Mouse (Mus musculus) heart, adult 8-10 months (tissue): ENCODE results near the gene Pth1r. TPM values are rescaled to one million over a fixed set of nuclear protein-coding genes. Genes with fewer than 3 reads are reported as not detected.

Experiments used
- DNase-seq: peaks from one replicate; pipeline ENCODE4 v3.0.0; 2022; ENCODE audit warnings: low spot score
- total RNA-seq, 4 experiments: library from RNA; stranded (reverse); gene quantifications; 2 replicates each; pipeline ENCODE4 v1.2.4; 2022

Pth1r gene
- total RNA-seq, 4 experiments from 2014 or later, result 4.4 to 7.0 (median 5.1) TPM

- peak; percentile 64 for DNase-seq
Observed at GRCm38 (mm10) chr9:110716775-110717174, 30.2 kb downstream of the Pth1r start.

GRCm38 (mm10) chr9:110715426-110715825, 31.5 kb downstream of the Pth1r start:
- no peak for DNase-seq

- DNase-seq, result no peak
Observed at GRCm38 (mm10) chr9:110713389-110713788, 33.6 kb downstream of the Pth1r start.

GRCm38 (mm10) chr9:110712545-110712944, 34.4 kb downstream of the Pth1r start:
- no peak for DNase-seq

- no peak for DNase-seq
Observed at GRCm38 (mm10) chr9:110711996-110712395, 34.9 kb downstream of the Pth1r start.

GRCm38 (mm10) chr9:110711532-110711931, 35.4 kb downstream of the Pth1r start:
- DNase-seq, result no peak

- DNase-seq, result peak; percentile 90
Observed at GRCm38 (mm10) chr9:110709640-110710258, 37.2 kb downstream of the Pth1r start.

GRCm38 (mm10) chr9:110706784-110707183, 40.2 kb downstream of the Pth1r start:
- no peak for DNase-seq

- DNase-seq, result no peak
Observed at GRCm38 (mm10) chr9:110703951-110704350, 43.0 kb downstream of the Pth1r start.

- no peak for DNase-seq
Observed at GRCm38 (mm10) chr9:110702848-110703247, 44.1 kb downstream of the Pth1r start.

- no peak for DNase-seq
Observed at GRCm38 (mm10) chr9:110701114-110702032, 45.6 kb downstream of the Pth1r start.

GRCm38 (mm10) chr9:110699574-110699973, 47.4 kb downstream of the Pth1r start:
- no peak for DNase-seq

- DNase-seq, result no peak
Observed at GRCm38 (mm10) chr9:110697465-110697864, 49.5 kb downstream of the Pth1r start.

GRCm38 (mm10) chr9:110696427-110696826, 50.5 kb downstream of the Pth1r start:
- no peak for DNase-seq

GRCm38 (mm10) chr9:110695165-110695755, 51.7 kb downstream of the Pth1r start:
- no peak for DNase-seq

GRCm38 (mm10) chr9:110689261-110689779, 57.6 kb downstream of the Pth1r start:
- no peak for DNase-seq

GRCm38 (mm10) chr9:110687846-110688245, 59.1 kb downstream of the Pth1r start:
- DNase-seq, result no peak

GRCm38 (mm10) chr9:110687061-110687460, 59.9 kb downstream of the Pth1r start:
- DNase-seq, result no peak

- no peak for DNase-seq
Observed at GRCm38 (mm10) chr9:110686472-110686871, 60.5 kb downstream of the Pth1r start.

- DNase-seq, result no peak
Observed at GRCm38 (mm10) chr9:110685591-110685990, 61.4 kb downstream of the Pth1r start.

GRCm38 (mm10) chr9:110685187-110685586, 61.8 kb downstream of the Pth1r start:
- DNase-seq, result no peak
